Mouse (Mus musculus) limb, embryonic 14.5 days (tissue): ENCODE measurements around the gene Tlx3. TPM values are rescaled to one million over a fixed set of nuclear protein-coding genes. Genes with fewer than 3 reads are reported as not detected.

Experiments
- ATAC-seq: fragments of 200-750 bp; cut with Nextera tagmentation; 2 replicates; pipeline ENCODE4 v1.8.0; 2017; ENCODE audit warnings: low read depth, moderate number of reproducible peaks, moderate TSS enrichment; ENCODE audit not compliant: low FRiP score
- DNase-seq: peaks from one replicate; pipeline ENCODE4 v3.0.0-alpha.2; 2015; ENCODE audit warnings: low spot score
- H3K27ac ChIP-seq: fragments of 300-500 bp; sonication (generic); replicated peaks from 2 replicates; pipeline ENCODE4 v1.5.1; 2014; ENCODE audit warnings: low read depth, mild to moderate bottlenecking, low read length, moderate library complexity, mixed read lengths
- H3K27me3 ChIP-seq: fragments of 300-500 bp; sonication (generic); 2 replicates; pipeline ENCODE4 v1.6.1; 2014; ENCODE audit warnings: low read length, mixed read lengths; ENCODE audit not compliant: control insufficient read depth, insufficient read depth
- H3K36me3 ChIP-seq: fragments of 300-500 bp; sonication (generic); 2 replicates; pipeline ENCODE4 v1.6.1; 2014; ENCODE audit warnings: mild to moderate bottlenecking, low read length, moderate library complexity, mixed read lengths; ENCODE audit not compliant: control insufficient read depth, insufficient read depth
- H3K4me1 ChIP-seq: fragments of 300-500 bp; sonication (generic); 2 replicates; pipeline ENCODE4 v1.6.1; 2014; ENCODE audit warnings: antibody characterized with exemption, low read length, mixed read lengths; ENCODE audit not compliant: control insufficient read depth, insufficient read depth
- H3K4me2 ChIP-seq: fragments of 300-500 bp; sonication (generic); replicated peaks from 2 replicates; pipeline ENCODE4 v1.6.1; 2014; ENCODE audit warnings: low read depth, mild to moderate bottlenecking, low read length, moderate library complexity; ENCODE audit not compliant: severe bottlenecking
- H3K4me3 ChIP-seq: fragments of 300-500 bp; sonication (generic); replicated peaks from 2 replicates; pipeline ENCODE4 v1.5.1; 2014; ENCODE audit warnings: low read length
- H3K9ac ChIP-seq: fragments of 300-500 bp; sonication (generic); 2 replicates; pipeline ENCODE4 v1.6.1; 2014; ENCODE audit warnings: mild to moderate bottlenecking, low read depth, low read length, moderate library complexity; ENCODE audit not compliant: severe bottlenecking
- H3K9me3 ChIP-seq: fragments of 300-500 bp; sonication (generic); 2 replicates; pipeline ENCODE4 v1.6.1; 2016; ENCODE audit warnings: low read length; ENCODE audit not compliant: control insufficient read depth
- POLR2A ChIP-seq: fragments of 200-500 bp; IDR thresholded peaks from 2 replicates; pipeline ENCODE4 v1.8.0; 2012; ENCODE audit warnings: inconsistent platforms, mild to moderate bottlenecking, moderate library complexity, borderline replicate concordance; ENCODE audit not compliant: insufficient read depth, insufficient read length; ENCODE audit errors: extremely low read depth
- WGBS: fragments of 180-500 bp; shearing (Covaris S2); extraction: QIAGEN DNeasy Blood & Tissue Kit; methylation state at CpG from one replicate; pipeline ENCODE4 v1.1.7; 2014; 5-methylcytosine and 5-hydroxymethylcytosine counted together
- polyA plus RNA-seq, 2 experiments: library from polyadenylated mRNA; depleted of rRNA in 1 of 2; stranded (reverse) in 1 of 2; unstranded in 1 of 2; fragments of >200 nt; fragmentation: Nextera tagmentation in 1 of 2; extraction: Ambion mirVana in 1 of 2; gene quantifications; 2 replicates each; pipeline versions ENCODE4 v1.2.1 to v1.2.3; 2012 to 2014

Gene Tlx3
- polyA plus RNA-seq, 2 experiments: 0.08 TPM; not detected in 1

DNA sequence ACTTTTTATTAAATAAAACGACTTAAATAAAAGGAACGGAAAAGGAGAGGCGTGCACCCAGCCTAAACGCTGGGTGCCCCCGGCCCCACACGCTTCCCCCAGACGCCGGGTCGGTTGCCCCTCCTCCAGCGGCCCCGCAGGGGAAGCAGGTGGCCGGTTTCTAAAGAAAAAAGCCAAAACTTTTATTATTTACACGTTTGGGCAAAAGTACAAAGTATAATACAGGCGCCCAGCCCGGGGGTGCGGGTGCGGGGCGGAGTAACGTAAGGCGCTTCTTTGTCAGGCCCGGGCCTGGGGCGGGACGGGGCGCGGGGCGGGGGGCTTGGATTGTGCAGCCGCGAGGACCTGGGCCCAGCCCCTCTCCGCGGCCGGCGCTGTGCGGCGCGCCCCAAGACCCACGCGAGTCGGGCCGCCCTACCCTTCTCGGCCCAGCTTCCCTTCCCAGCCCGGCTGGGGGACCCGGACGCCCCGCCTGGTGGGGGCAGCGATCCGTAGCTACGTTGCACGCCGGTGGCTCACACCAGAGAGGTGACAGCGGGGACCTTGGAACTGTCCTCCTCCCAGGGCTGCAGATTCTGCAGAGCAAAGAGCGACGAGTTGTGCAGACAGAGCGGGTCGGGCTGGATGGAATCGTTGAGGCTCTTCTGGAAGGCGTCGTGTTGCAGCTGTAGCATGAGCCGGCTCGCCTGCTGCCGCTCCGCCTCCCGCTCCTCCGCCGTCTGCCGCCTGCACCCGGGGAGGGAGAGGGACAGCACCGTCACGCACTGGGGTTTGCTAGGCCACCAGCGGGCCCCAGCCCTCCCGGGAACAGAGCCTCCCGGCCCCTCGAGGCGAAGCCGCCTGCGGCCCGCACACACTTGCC lies 2.4 kb downstream of the Tlx3 start:
- peak overlapping the region; percentile 58 for H3K4me2 ChIP-seq
- 1% methylated on average over 67 of the region's 76 CpGs for WGBS
- peaks cover 6% of the 10 kb centered on the region; the same call in 1 of the 2 replicates for H3K9me3 ChIP-seq
- no peaks in the 10 kb centered on the region for H3K36me3 ChIP-seq
- peaks cover 19% of the 10 kb centered on the region for H3K4me1 ChIP-seq
- DNase-seq (peak; percentile 71), ATAC-seq (peak; percentile 64)
- no peak overlapping the region for H3K27ac ChIP-seq
- H3K9ac ChIP-seq: 0 out of 2 replicates have a peak overlapping the region, but pooled peaks have one; percentile 31
- peaks cover 100% of the 10 kb centered on the region for H3K27me3 ChIP-seq
- peak overlapping the region; percentile 38 for H3K4me3 ChIP-seq
- TF ChIP-seq POLR2A: no peak

DNA sequence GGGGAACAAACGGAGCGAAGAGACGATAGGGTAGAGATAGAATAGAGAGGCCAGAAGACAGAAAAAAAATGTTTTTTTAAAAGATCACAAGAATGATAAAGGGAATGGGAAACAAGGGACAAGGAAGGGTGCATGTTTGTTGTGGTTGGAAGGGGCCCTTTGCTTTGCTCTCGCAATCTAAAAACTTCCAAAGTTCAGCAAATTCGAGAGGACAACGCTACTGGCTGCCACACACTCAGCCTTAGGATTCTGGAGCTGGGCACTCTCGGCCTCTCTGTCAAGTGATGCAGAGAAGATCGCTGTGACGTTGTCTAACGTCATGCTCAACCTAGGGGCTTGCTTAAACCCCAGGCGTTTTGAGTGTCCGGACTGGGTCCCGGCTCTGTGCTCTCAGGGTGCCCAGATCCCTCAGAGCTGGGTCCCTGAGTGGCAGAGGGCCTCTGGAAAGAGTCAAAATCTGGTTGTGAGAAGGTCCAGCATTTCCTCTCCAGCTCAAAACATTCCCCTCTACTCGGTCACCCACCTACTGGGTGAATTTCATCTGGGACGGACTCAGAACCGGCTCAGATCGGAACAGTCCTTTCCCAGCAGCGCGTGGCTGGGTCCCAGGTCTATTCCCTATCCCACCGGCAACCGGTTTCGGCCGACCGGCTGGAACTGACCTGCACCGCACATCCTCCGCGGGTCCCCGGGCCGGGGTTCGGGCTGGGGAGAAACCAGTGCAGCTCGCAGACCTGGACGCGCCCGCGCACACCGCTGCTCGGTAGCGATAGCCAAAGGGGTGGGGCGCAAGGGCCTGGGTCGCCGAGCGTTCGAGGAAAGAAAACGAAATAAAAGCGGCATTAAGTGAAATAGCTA lies 3.3 kb downstream of the Tlx3 start:
- H3K4me2 ChIP-seq: peak overlapping the region; percentile 58
- DNase-seq: no peak
- H3K4me1 ChIP-seq: peaks cover 19% of the 10 kb centered on the region
- H3K27me3 ChIP-seq: peaks cover 100% of the 10 kb centered on the region
- no peaks in the 10 kb centered on the region for H3K36me3 ChIP-seq
- H3K9ac ChIP-seq: no peak overlapping the region
- H3K4me3 ChIP-seq: peak overlapping the region; percentile 38
- no peak overlapping the region for H3K27ac ChIP-seq
- under 1% methylated on average over 45 of the region's 45 CpGs for WGBS
- ATAC-seq: no peak
- H3K9me3 ChIP-seq: peaks cover 6% of the 10 kb centered on the region; the same call in 1 of the 2 replicates
- TF ChIP-seq POLR2A: no peak

DNA sequence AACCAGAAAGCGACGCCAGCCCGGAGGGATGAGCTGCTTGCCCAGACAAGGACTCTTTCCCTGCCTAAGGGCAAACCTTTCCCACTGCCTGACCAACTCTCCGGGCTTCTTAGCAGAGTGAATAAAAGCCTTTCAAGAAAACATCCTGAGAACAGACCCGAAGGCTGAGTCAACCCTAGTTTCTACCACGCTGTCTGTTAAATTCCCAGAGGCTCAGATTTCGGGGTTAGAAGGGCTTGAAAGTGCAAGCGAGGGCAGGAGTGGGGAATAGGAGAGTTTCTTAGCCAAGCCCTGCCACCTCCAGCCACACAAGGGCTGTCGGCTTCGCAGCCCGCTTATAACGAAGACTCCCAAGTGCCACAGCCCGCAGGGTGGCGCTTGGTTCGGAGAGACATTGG lies 4.3 kb downstream of the Tlx3 start:
- Histone ChIP-seq H3K4me1 (peaks cover 19% of the 10 kb centered on the region), H3K27ac (no peak overlapping the region), H3K36me3 (no peaks in the 10 kb centered on the region), H3K4me3 (no peak overlapping the region), H3K9me3 (peaks cover 6% of the 10 kb centered on the region; the same call in 1 of the 2 replicates), H3K9ac (no peak overlapping the region), H3K4me2 (no peak overlapping the region), H3K27me3 (peaks cover 94% of the 10 kb centered on the region)
- 3% methylated on average over 15 of the region's 15 CpGs for WGBS
- DNase-seq: no peak
- TF ChIP-seq POLR2A: no peak
- no peak for ATAC-seq

GRCm38 (mm10) chr11:33198351-33199116 lies 4.9 kb downstream of the Tlx3 start:
- TF ChIP-seq POLR2A: no peak
- H3K9ac ChIP-seq: no peak overlapping the region
- H3K4me1 ChIP-seq: peaks cover 22% of the 10 kb centered on the region
- H3K9me3 ChIP-seq: peaks cover 6% of the 10 kb centered on the region; the same call in 1 of the 2 replicates
- WGBS: 24% methylated on average over 22 of the region's 22 CpGs
- ATAC-seq (no peak), DNase-seq (no peak)
- no peak overlapping the region for H3K27ac ChIP-seq
- no peak overlapping the region for H3K4me3 ChIP-seq
- peaks cover 92% of the 10 kb centered on the region for H3K27me3 ChIP-seq
- no peaks in the 10 kb centered on the region for H3K36me3 ChIP-seq
- H3K4me2 ChIP-seq: no peak overlapping the region
